Mouse (Mus musculus) midbrain, postnatal 0 days (tissue): ENCODE measurements around the gene Ssbp3. TPM values are rescaled to one million over a fixed set of nuclear protein-coding genes. Genes with fewer than 3 reads are reported as not detected.

ENCODE experiments used
- ATAC-seq: fragments of 200-750 bp; cut with Nextera tagmentation; 2 replicates; pipeline ENCODE4 v1.8.0; 2017; ENCODE audit warnings: moderate number of reproducible peaks, mild to moderate bottlenecking, moderate TSS enrichment, moderate library complexity; ENCODE audit not compliant: low FRiP score
- DNase-seq: peaks from one replicate; pipeline ENCODE4 v3.0.0-alpha.2; 2015; ENCODE audit warnings: low spot score
- H3K27ac ChIP-seq: fragments of 300-500 bp; sonication (generic); 2 replicates; pipeline ENCODE4 v1.5.1; 2014; ENCODE audit warnings: low read depth, mild to moderate bottlenecking, low read length, mixed read lengths
- H3K27me3 ChIP-seq: fragments of 300-500 bp; sonication (generic); 2 replicates; pipeline ENCODE4 v1.6.1; 2014; ENCODE audit warnings: low read length, control low read depth, mixed read lengths; ENCODE audit not compliant: insufficient read depth
- H3K36me3 ChIP-seq: fragments of 300-500 bp; sonication (generic); 2 replicates; pipeline ENCODE4 v1.6.1; 2014; ENCODE audit warnings: low read length, control low read depth, mixed read lengths; ENCODE audit not compliant: insufficient read depth
- H3K4me1 ChIP-seq: fragments of 300-500 bp; sonication (generic); 2 replicates; pipeline ENCODE4 v1.6.1; 2014; ENCODE audit warnings: mild to moderate bottlenecking, control low read depth, antibody characterized with exemption, low read length, mixed read lengths; ENCODE audit not compliant: insufficient read depth
- H3K4me2 ChIP-seq: fragments of 300-500 bp; sonication (generic); 2 replicates; pipeline ENCODE4 v1.6.1; 2014; ENCODE audit warnings: low read depth, mild to moderate bottlenecking, low read length, mixed read lengths; ENCODE audit not compliant: poor library complexity, severe bottlenecking
- H3K4me3 ChIP-seq: fragments of 300-500 bp; sonication (generic); 2 replicates; pipeline ENCODE4 v1.5.1; 2014; ENCODE audit warnings: low read depth, mild to moderate bottlenecking, low read length, moderate library complexity
- H3K9ac ChIP-seq: fragments of 300-500 bp; sonication (generic); replicated peaks from 2 replicates; pipeline ENCODE4 v1.6.1; 2014; ENCODE audit warnings: mild to moderate bottlenecking, low read length, moderate library complexity, mixed read lengths; ENCODE audit not compliant: poor library complexity, severe bottlenecking
- H3K9me3 ChIP-seq: fragments of 300-500 bp; sonication (generic); 2 replicates; pipeline ENCODE4 v1.6.1; 2016; ENCODE audit warnings: low read length, control low read depth
- CTCF ChIP-seq: IDR thresholded peaks from 2 replicates; pipeline ENCODE4 v1.5.1; 2016; ENCODE audit warnings: antibody characterized with exemption, mild to moderate bottlenecking
- WGBS: fragments of 180-500 bp; shearing (Covaris S2); extraction: QIAGEN DNeasy Blood & Tissue Kit; methylation state at CpG from one replicate; pipeline ENCODE4 v1.1.7; 2014; 5-methylcytosine and 5-hydroxymethylcytosine counted together
- polyA plus RNA-seq: library from polyadenylated mRNA; unstranded; fragments of >200 nt; fragmentation: Nextera tagmentation; extraction: Ambion mirVana; gene quantifications from 2 replicates; pipeline ENCODE4 v1.2.1, GENCODE M21; 2015
- total RNA-seq: library from RNA; depleted of rRNA; stranded (reverse); fragments of >200 nt; gene quantifications from 2 replicates; pipeline ENCODE4 v1.2.3, GENCODE M21; 2014

Ssbp3 gene
- total and polyA plus RNA-seq, 2 experiments from 2014 or later = 126 to 172 TPM

DNA sequence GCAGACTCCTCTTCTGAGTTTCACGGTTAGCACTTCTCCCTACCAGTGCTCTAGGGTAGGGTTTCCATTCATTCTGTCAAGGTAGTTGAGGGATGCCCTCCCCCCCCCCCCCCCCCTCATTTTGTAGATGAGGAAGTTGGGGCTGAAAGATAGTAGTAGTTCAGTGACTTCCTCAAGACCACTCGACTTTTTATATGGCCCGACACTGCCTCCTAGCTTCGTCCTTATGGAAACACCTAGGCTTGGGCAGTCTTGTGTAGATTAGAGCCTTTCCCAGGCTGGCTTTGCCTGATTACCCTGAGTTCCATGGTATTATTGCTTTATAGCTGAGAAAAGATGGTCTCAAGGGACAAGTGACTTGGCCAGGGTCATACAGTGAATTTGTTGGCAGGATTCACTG, 41.0 kb downstream of the Ssbp3 start:
- WGBS = 56% methylated on average over 4 of the region's 4 CpGs
- peak; percentile 18 for DNase-seq
- Histone ChIP-seq H3K27ac (no peak overlapping the region), H3K27me3 (no peaks in the 10 kb centered on the region), H3K4me1 (peaks cover 37% of the 10 kb centered on the region), H3K4me2 (no peak overlapping the region), H3K9me3 (no peaks in the 10 kb centered on the region), H3K9ac (no peak overlapping the region), H3K4me3 (no peak overlapping the region), H3K36me3 (no peaks in the 10 kb centered on the region)
- TF ChIP-seq CTCF = peak; percentile 33; the same call in 1 of the 2 replicates
- no peak for ATAC-seq

DNA sequence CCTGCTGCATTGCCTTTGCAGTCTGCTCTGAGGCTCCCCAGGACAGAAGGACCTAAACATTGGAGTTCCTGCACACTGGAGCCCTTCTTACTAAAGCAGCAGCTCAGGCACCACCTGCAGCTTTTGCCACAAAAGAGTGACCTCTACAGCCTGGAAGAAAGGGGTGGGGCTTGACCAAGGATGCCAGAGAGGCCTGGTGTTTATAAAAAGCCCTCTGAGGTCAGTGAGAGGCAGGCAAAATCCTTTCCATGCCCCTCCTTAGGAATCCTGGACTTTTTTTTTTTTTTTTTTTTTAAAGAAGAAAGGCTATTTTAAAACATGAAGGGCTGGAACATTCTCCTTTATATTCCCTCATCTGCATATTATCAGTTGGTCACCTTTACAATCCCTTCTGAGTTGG, 42.7 kb downstream of the Ssbp3 start:
- Histone ChIP-seq H3K27ac (0 out of 2 replicates have a peak overlapping the region, but pooled peaks have one; percentile 32), H3K9ac (no peak overlapping the region), H3K4me3 (no peak overlapping the region), H3K36me3 (no peaks in the 10 kb centered on the region), H3K4me1 (peaks cover 46% of the 10 kb centered on the region), H3K4me2 (no peak overlapping the region), H3K9me3 (no peaks in the 10 kb centered on the region), H3K27me3 (no peaks in the 10 kb centered on the region)
- no peak for ATAC-seq
- no peak for TF ChIP-seq CTCF
- no peak for DNase-seq

DNA sequence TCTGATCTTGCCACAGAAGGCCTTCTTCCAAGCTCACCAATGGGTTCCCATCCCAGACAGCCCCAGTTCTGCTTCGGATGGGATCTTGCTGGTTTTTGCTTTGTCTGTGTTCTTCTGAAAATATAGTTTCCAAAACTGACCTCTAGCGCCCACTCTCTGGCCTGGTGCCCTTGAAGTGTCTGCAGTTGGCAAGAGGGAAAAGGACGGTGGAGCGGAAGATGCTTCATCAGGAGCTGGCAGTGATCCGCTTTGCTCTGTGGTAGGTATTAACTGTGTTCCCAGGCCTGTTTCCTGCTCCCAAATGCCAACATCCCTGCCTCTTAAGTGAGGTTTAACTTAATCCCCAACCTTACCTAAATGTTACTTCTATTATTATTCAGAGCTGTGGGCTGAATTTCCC, 43.3 kb downstream of the Ssbp3 start:
- DNase-seq = peak; percentile 62
- no peak overlapping the region for H3K9ac ChIP-seq
- WGBS = 57% methylated on average over 5 of the region's 5 CpGs

DNA sequence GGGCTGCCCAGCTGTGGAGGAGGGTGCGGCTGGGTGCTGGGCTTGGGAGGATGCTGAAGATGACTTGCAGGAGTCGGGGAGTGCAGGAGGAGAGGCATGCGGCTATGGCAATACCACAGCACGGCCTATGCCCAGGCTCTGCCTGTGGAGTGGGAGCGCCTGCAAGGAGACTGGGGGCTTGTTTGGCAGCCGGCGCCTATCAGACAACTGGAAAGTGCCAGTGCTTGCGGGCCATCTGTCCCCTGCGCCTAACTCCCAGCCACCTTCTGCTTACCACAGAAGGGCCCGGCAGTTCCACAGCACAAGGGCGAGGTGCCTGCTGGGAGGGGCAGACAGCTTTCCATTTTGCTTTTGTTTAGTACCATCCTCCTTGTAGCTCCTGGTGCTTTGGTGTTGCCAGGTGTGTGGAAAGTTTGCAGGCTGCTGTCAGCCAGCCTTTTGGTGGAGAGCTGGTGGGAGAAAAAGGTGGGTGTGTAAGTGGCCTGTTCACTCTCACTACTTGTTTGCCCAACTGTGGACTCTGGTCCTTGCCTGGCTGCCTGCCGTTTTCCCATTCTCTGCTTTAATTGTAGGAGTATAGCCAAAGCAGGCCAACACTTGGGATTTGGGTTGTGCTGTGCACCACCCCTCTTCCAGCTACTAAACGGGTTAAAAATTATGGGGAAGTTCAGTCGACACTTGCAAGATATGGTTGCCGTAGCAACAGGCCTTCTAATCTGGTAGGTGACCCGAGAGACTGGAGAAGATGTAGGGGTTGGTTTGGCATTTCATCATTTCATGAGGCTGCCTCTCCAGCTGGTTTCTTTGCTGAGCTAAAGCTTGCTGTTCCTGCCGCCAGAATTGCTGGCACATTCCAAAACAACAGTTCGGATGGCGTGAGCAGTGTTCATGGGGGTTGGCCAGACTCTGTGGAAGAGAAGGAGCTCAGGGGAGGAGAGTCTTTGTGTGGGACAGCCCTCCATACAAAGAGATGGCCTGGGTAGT, 45.5 kb downstream of the Ssbp3 start:
- Histone ChIP-seq H3K9ac (0 out of 2 replicates have a peak overlapping the region, but pooled peaks have one; percentile 24), H3K4me2 (no peak overlapping the region)
- 0 out of 2 replicates have a peak, but pooled peaks have one; percentile 42 for ATAC-seq

More for the DNA sequence above, 43.3 kb downstream of the Ssbp3 start:
- H3K36me3 ChIP-seq = no peaks in the 10 kb centered on the region
- H3K27ac ChIP-seq = 0 out of 2 replicates have a peak overlapping the region, but pooled peaks have one; percentile 32
- TF ChIP-seq CTCF = no peak
- H3K4me2 ChIP-seq = no peak overlapping the region
- no peaks in the 10 kb centered on the region for H3K27me3 ChIP-seq
- ATAC-seq = no peak
- H3K4me3 ChIP-seq = no peak overlapping the region
- H3K4me1 ChIP-seq = peaks cover 46% of the 10 kb centered on the region
- H3K9me3 ChIP-seq = no peaks in the 10 kb centered on the region

DNA sequence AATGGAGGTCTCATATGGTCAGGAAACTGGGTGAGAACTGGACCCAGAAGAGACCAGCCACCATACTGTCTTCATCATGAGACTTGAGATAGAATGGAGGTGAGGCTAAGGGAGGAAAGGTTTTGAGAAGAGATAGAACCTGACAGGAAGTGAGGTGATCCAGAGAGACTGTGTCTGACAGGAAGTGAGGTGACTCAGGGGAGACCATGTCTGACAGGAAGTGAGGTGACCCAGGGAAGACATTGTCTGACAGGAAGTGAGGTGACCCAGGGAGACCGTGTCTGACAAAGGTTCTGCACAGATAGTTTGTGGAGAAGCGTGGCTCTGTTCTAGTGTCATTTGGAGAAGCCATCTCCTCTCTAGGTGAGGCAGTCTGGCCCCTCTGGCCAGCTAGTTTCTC, 47.6 kb downstream of the Ssbp3 start:
- Histone ChIP-seq H3K27me3 (no peaks in the 10 kb centered on the region), H3K9me3 (no peaks in the 10 kb centered on the region), H3K4me1 (peaks cover 38% of the 10 kb centered on the region), H3K4me3 (no peak overlapping the region), H3K36me3 (no peaks in the 10 kb centered on the region), H3K27ac (0 out of 2 replicates have a peak overlapping the region, but pooled peaks have one; percentile 7), H3K4me2 (no peak overlapping the region), H3K9ac (no peak overlapping the region)
- no peak for ATAC-seq
- no peak for DNase-seq
- 83% methylated on average over 2 of the region's 2 CpGs for WGBS
- no peak for TF ChIP-seq CTCF

More for the DNA sequence above, 45.5 kb downstream of the Ssbp3 start:
- Histone ChIP-seq H3K27ac (peak overlapping the region; percentile 62), H3K9me3 (no peaks in the 10 kb centered on the region), H3K4me1 (peaks cover 43% of the 10 kb centered on the region), H3K27me3 (no peaks in the 10 kb centered on the region), H3K36me3 (no peaks in the 10 kb centered on the region), H3K4me3 (no peak overlapping the region)
- peak; percentile 76 for DNase-seq
- TF ChIP-seq CTCF = no peak
- 28% methylated on average over 19 of the region's 19 CpGs for WGBS

DNA sequence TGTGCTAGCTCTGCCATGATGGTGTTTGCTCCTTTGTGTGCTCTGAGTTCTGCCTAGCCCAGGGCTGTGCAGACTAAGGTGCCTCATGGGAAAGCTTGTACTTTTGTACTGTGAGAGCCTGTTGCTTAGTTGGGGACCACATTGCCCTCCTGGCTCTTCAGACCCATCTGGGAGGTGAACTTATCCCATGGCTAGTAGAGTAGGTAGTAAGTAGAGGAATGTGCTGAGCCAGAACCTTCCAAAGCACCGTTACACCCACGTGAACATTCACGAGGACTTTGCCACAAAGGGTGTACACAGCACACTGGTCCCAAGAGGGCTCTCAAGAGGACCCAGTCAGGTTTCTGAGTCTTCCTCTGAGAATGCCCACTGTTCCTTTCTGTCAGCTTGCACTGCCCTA, 48.1 kb downstream of the Ssbp3 start:
- DNase-seq = no peak
- no peaks in the 10 kb centered on the region for H3K27me3 ChIP-seq
- H3K36me3 ChIP-seq = no peaks in the 10 kb centered on the region
- no peaks in the 10 kb centered on the region for H3K9me3 ChIP-seq
- H3K27ac ChIP-seq = 0 out of 2 replicates have a peak overlapping the region, but pooled peaks have one; percentile 7
- ATAC-seq = no peak
- TF ChIP-seq CTCF = no peak
- WGBS = 88% methylated on average over 3 of the region's 3 CpGs
- H3K4me3 ChIP-seq = no peak overlapping the region
- H3K4me2 ChIP-seq = no peak overlapping the region
- H3K9ac ChIP-seq = no peak overlapping the region
- peaks cover 36% of the 10 kb centered on the region for H3K4me1 ChIP-seq
